Mouse (Mus musculus): ENCODE measurements around the gene Fgfr2. TPM values are rescaled to one million over a fixed set of nuclear protein-coding genes. Genes with fewer than 3 reads are reported as not detected.

Gene Fgfr2
- polyA plus RNA-seq, 1 experiment: 59.9 TPM

DNA sequence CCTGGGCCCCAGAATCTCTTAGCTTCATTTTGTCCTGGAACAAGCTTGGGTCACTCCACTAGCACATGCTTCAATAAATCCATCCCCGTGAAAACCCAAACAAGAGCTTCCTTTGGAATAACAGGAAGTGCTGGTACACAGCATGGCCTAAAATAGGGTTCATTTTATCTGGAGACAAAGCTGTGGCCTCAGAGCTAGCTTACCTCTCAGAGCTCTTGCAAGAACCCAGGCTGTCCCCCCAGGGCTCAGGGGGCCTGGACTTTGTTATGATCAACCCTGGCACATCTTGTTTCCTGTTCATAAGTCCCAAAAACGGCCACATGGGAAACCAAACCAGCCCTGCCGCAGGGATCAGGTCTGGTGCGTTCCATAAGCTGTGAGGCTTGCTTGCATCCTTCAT lies 85.5 kb downstream of the Fgfr2 start:
- Histone ChIP-seq H3K4me1 (ENCODE audit: control insufficient read depth, insufficient read depth, low read length) (peaks cover 23% of the 10 kb centered on the region), H3K27ac (ENCODE audit: insufficient read depth, low read length) (no peak overlapping the region), H3K4me3 (ENCODE audit: insufficient read depth, low read length) (no peak overlapping the region)
- TF ChIP-seq CTCF (IDR thresholded peaks at IDR 0.05; ENCODE audit: borderline replicate concordance, insufficient read depth, low read length) (no peak), POLR2A (IDR thresholded peaks at IDR 0.05; ENCODE audit: low read depth, low read length) (no peak)

DNA sequence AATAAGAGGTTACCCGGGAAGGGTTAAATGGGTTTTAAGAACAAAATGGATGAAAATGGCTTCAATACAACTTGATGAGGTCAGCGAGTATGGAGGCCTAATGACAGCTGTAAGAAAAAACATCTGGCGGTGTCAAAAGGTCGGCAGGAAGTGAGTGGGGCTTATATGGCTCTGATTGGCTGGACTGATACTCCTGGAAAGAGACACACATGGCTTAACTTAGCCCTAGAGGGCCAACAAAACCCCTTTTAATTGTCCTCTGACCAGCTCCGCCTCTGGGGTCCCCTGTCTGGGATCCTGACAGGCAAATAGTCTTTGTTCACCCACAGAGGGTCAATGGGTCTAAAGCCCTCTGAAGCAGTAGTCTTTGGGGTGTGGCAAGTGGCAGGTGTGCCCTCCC lies 85.9 kb downstream of the Fgfr2 start:
- no peak overlapping the region for H3K4me3 ChIP-seq (ENCODE audit: insufficient read depth, low read length)
- TF ChIP-seq CTCF (IDR thresholded peaks at IDR 0.05; ENCODE audit: borderline replicate concordance, insufficient read depth, low read length) (no peak), POLR2A (IDR thresholded peaks at IDR 0.05; ENCODE audit: low read depth, low read length) (no peak)
- no peak overlapping the region for H3K27ac ChIP-seq (ENCODE audit: insufficient read depth, low read length)
- H3K4me1 ChIP-seq (ENCODE audit: control insufficient read depth, insufficient read depth, low read length): peaks cover 23% of the 10 kb centered on the region

DNA sequence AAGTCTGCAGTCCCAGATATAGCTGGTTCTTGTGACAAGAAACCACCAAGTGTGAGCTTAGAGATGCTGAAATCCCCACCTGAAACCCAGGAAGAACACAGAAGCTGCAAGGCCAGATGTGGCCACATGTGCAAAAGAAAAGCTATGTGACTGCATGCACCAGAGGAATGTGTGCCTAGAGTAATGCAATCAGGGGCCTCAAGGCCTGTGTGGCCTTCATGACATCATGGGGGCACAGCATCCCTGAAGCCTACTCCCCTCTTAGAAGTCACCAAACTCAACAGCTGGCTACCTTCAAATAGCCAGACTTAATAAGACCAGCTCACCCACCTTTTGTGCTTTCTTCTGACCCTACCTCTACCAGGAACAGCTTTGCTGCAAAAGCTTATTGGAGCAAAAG lies 87.2 kb downstream of the Fgfr2 start:
- H3K4me3 ChIP-seq (ENCODE audit: insufficient read depth, low read length): no peak overlapping the region
- TF ChIP-seq CTCF (IDR thresholded peaks at IDR 0.05; ENCODE audit: borderline replicate concordance, insufficient read depth, low read length) (no peak), POLR2A (IDR thresholded peaks at IDR 0.05; ENCODE audit: low read depth, low read length) (no peak)
- no peak overlapping the region for H3K27ac ChIP-seq (ENCODE audit: insufficient read depth, low read length)
- peaks cover 23% of the 10 kb centered on the region for H3K4me1 ChIP-seq (ENCODE audit: control insufficient read depth, insufficient read depth, low read length)

DNA sequence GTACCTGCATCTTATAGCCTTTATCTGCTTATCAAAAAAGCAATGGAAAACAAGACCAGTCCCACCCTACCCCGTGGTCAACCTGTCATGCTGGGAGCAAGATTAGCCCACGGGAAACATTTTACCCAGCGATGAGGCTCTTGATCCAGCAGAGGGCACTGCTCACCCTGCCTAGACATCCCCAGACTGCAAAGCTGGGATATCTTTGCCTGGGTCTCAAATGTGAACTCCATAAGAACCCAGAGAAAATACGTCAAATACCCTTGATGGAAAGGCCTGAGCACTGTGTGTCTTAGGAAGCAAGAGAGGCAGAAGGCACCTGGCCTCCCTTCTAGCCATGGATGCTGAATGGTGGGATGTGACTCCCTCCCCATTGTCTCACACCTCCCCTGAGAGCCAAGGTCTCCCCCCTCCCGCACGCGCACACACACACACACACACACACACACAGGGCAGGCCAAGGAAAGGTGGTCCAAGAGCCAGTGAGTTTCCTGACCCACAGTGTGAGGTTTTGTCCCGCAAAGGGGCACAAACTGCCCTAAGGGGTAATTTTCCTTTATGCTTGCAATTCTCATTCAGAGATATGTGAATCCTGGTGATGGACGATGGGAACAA lies 90.5 kb downstream of the Fgfr2 start:
- Histone ChIP-seq H3K27ac (ENCODE audit: insufficient read depth, low read length) (no peak overlapping the region), H3K4me1 (ENCODE audit: control insufficient read depth, insufficient read depth, low read length) (peaks cover 14% of the 10 kb centered on the region), H3K4me3 (ENCODE audit: insufficient read depth, low read length) (no peak overlapping the region)
- no peak for TF ChIP-seq POLR2A (IDR thresholded peaks at IDR 0.05; ENCODE audit: low read depth, low read length)
- TF ChIP-seq CTCF (IDR thresholded peaks at IDR 0.05; ENCODE audit: borderline replicate concordance, insufficient read depth, low read length): peak; percentile 70; the same call in 1 of the 2 replicates

DNA sequence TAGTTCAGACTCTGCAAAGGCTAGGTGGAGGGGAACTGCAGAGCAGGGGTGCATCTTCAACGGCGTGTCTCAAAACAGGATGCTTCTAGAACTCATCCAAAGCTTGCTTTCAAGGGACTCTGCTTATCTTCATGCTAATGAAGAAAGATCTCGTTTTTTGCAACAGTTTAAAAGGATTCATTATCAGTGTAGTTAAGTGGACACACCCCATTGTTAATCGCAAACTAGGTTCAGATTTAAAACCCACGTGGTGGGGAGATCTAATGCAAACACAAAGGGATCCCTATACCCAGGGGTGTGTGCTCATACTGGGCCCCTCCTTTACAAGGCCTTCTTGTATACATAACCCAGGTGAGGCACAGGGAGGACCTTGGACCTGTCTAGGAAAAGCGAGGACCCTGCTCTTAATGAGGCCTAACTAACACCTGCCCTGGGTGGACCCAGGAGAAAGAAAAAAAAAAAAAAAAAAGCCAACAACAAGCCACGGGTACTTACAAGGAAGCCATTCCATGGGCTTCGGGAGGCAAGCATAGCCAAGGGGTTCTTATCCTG lies 93.6 kb downstream of the Fgfr2 start:
- no peak for TF ChIP-seq POLR2A (IDR thresholded peaks at IDR 0.05; ENCODE audit: low read depth, low read length)
- TF ChIP-seq CTCF (IDR thresholded peaks at IDR 0.05; ENCODE audit: borderline replicate concordance, insufficient read depth, low read length): no peak
- H3K27ac ChIP-seq (ENCODE audit: insufficient read depth, low read length): no peak overlapping the region
- H3K4me1 ChIP-seq (ENCODE audit: control insufficient read depth, insufficient read depth, low read length): peaks cover 15% of the 10 kb centered on the region
- H3K4me3 ChIP-seq (ENCODE audit: insufficient read depth, low read length): no peak overlapping the region

DNA sequence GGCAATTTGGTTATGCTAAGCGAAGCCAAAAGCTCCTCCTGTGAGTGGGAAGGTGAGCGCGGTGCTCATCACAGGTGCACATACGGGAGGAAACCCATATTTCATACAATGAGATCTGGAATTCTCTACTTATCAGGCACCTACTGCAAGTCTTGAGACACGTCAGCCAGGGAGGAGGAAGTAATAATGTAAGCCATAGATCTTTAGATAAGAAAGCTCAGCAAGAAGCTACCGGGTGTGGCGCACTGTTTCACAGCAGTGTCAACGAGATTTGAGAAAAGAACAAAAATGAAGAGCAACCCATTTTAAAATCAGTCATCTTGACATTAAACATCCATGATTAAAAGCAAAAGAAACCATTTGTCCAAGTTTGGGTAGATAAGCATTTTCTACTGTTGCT lies 94.1 kb downstream of the Fgfr2 start:
- H3K4me1 ChIP-seq (ENCODE audit: control insufficient read depth, insufficient read depth, low read length): peaks cover 10% of the 10 kb centered on the region
- TF ChIP-seq CTCF (IDR thresholded peaks at IDR 0.05; ENCODE audit: borderline replicate concordance, insufficient read depth, low read length) (no peak), POLR2A (IDR thresholded peaks at IDR 0.05; ENCODE audit: low read depth, low read length) (no peak)
- no peak overlapping the region for H3K4me3 ChIP-seq (ENCODE audit: insufficient read depth, low read length)
- no peak overlapping the region for H3K27ac ChIP-seq (ENCODE audit: insufficient read depth, low read length)

DNA sequence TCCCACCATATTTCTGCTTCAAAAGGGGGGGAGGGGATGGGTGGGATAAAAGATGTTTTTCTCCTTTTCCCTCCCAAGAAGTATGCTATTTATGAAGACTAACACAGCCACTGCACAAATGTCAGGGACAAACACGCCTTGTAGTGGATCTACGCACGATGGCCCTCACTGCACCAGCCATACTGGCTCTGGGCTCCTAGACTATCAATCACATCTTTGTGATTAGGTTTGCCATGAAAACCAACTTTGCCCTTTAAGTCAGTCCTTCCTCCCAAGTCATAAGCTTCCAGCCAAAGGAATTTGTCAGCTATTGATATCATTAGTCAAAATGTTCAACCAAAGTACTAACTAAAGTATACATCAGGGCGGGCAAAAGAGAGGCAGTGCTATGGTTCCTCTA lies 95.2 kb downstream of the Fgfr2 start:
- Histone ChIP-seq H3K27ac (ENCODE audit: insufficient read depth, low read length) (no peak overlapping the region), H3K4me1 (ENCODE audit: control insufficient read depth, insufficient read depth, low read length) (peaks cover 7% of the 10 kb centered on the region), H3K4me3 (ENCODE audit: insufficient read depth, low read length) (no peak overlapping the region)
- TF ChIP-seq POLR2A (IDR thresholded peaks at IDR 0.05; ENCODE audit: low read depth, low read length): no peak
- no peak for TF ChIP-seq CTCF (IDR thresholded peaks at IDR 0.05; ENCODE audit: borderline replicate concordance, insufficient read depth, low read length)

DNA sequence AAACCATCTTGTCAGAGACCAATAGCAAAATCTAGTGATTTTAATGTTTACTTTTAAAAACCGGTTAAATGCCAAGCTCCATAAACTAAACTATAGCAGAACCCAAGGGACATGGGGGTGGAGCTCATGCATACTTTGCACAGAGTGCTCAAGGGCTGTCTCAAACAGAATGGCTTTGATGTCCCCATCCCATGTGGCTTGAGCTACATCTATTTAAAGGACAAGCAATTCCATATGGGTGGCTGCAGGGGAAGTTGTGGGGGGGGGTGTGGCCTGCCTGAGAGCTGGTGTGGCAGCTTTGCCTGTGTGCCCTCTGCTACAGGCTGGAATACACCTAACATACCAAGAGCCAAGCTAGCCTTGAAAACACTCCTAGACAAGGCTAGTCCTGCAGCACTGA lies 98.5 kb downstream of the Fgfr2 start:
- TF ChIP-seq POLR2A (IDR thresholded peaks at IDR 0.05; ENCODE audit: low read depth, low read length): no peak
- Histone ChIP-seq H3K4me1 (ENCODE audit: control insufficient read depth, insufficient read depth, low read length) (peaks cover 7% of the 10 kb centered on the region), H3K4me3 (ENCODE audit: insufficient read depth, low read length) (no peak overlapping the region), H3K27ac (ENCODE audit: insufficient read depth, low read length) (no peak overlapping the region)

DNA sequence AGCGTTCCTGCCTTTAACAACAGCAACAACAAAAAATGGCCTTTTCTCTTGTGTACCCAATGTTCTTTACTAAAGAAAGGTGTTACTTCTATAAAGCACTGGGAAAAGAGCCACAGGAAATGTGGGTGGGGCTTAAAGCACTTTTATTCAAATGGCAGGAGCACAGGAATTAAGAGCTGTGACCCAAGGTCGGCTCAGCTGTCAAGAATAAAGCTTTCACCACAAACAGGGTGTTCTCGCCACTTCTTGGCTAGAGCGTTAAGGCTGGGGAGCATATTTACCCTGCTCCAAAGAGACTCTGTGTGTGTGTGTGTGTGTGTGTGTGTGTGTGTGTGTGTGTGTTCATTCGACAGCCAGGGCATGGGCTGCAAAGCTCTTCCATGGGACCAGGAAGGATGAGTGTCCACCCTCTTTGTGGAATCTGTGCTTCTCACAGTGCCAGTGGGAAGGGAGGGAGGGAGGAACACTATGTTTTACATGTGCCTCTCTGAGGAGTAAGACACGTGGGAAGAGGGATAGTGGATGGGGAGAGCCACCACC lies 103.6 kb downstream of the Fgfr2 start:
- H3K4me3 ChIP-seq (ENCODE audit: insufficient read depth, low read length): no peak overlapping the region
- no peak overlapping the region for H3K27ac ChIP-seq (ENCODE audit: insufficient read depth, low read length)
- TF ChIP-seq CTCF (IDR thresholded peaks at IDR 0.05; ENCODE audit: borderline replicate concordance, insufficient read depth, low read length) (no peak), POLR2A (IDR thresholded peaks at IDR 0.05; ENCODE audit: low read depth, low read length) (no peak)
- no peaks in the 10 kb centered on the region for H3K4me1 ChIP-seq (ENCODE audit: control insufficient read depth, insufficient read depth, low read length)

DNA sequence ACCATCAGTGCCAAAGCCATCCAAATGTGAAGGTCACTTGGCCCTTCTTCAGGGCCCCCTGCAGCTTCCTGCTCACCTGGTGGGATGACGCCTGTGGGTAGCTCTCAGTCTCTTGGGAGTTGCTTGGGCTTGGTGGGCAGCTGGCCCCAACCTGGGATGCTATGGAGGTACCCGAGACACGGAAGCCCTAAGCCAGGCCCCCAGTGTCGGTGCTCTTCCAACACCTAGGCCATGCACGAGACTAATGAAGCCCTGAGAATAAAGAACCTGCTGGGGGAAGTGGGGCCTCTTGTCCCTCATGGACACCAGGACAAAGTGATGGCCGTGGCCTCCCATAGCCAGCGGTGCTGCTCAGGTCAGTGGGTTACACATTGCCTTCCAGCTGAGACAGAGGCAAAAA lies 104.2 kb downstream of the Fgfr2 start:
- H3K4me1 ChIP-seq (ENCODE audit: control insufficient read depth, insufficient read depth, low read length): no peaks in the 10 kb centered on the region
- TF ChIP-seq POLR2A (IDR thresholded peaks at IDR 0.05; ENCODE audit: low read depth, low read length) (no peak), CTCF (IDR thresholded peaks at IDR 0.05; ENCODE audit: borderline replicate concordance, insufficient read depth, low read length) (no peak)
- no peak overlapping the region for H3K4me3 ChIP-seq (ENCODE audit: insufficient read depth, low read length)
- H3K27ac ChIP-seq (ENCODE audit: insufficient read depth, low read length): no peak overlapping the region
